Mouse (Mus musculus) hindlimb bud, embryonic 11.5 days (tissue): ENCODE results near the gene Cd38.

ENCODE experiments used
- DNase-seq: peaks from one replicate; pipeline ENCODE4 v3.0.0-alpha.2; 2012; ENCODE audit warnings: low read depth, low spot score; ENCODE audit errors: extremely low spot score

Cd38 gene

GRCm38 (mm10) chr5:43868253-43868652 is at the start of gene Cd38:
Gene Cd38 (plus strand): TSS chr5:43868553.
- no peak for DNase-seq

GRCm38 (mm10) chr5:43818695-43819094 is 49.7 kb upstream of the Cd38 start, which contains the start of gene Bst1:
Gene Bst1 (plus strand): TSS chr5:43818885.
- no peak for DNase-seq

GRCm38 (mm10) chr5:43820785-43821184 is 47.6 kb upstream of the Cd38 start:
- DNase-seq: no peak

- DNase-seq: no peak
These were observed 46.8 kb upstream of the Cd38 start, which contains the start of gene Fbxl5 for GRCm38 (mm10) chr5:43821538-43821937. Gene Fbxl5 (minus strand): TSS chr5:43821638.

GRCm38 (mm10) chr5:43822199-43822598 is 46.2 kb upstream of the Cd38 start:
- DNase-seq: no peak

DNA sequence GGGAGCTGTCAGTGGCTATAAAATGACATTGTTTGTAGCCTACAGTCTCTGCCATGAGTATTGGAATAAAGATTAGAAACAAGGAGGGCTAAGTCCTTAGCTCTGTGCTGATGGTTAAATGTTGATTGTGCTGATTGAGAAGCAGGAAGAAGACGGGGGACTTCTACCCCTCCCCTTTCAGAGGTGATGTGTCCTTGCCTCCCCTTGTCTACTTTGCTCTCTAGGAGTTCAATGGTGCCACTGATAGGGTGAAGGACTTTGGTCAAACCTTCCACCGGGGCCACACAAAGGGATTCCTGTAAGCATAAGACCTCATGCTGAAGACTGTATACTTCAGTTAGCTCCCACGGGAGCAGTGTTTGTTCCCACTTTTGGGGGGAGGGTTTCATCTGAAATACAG is 45.5 kb upstream of the Cd38 start:
- no peak for DNase-seq

GRCm38 (mm10) chr5:43824580-43824979 is 43.8 kb upstream of the Cd38 start:
- DNase-seq: no peak

DNA sequence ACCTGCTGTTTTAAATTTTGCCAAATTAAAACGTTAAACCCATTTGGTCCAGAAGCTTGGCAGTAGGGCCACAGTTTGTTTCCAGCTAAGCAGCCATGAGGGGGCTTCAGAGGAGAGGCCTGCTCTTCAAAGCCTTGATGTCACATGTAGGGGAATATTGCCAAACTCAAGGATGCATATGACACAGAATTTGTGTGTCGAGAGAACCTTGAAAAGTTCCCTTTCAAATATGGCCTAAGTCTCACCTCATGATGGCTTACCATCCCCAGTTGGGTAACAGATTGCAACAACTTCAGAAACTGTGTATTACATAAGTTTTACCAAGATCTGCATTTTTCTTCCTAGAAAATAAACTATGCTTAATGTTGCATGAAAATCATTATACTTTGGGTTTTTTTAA is 41.5 kb upstream of the Cd38 start:
- no peak for DNase-seq

- no peak for DNase-seq
These were observed 41.0 kb upstream of the Cd38 start for GRCm38 (mm10) chr5:43827366-43827765.

- no peak for DNase-seq
These were observed 31.8 kb upstream of the Cd38 start for GRCm38 (mm10) chr5:43836590-43836989.

DNA sequence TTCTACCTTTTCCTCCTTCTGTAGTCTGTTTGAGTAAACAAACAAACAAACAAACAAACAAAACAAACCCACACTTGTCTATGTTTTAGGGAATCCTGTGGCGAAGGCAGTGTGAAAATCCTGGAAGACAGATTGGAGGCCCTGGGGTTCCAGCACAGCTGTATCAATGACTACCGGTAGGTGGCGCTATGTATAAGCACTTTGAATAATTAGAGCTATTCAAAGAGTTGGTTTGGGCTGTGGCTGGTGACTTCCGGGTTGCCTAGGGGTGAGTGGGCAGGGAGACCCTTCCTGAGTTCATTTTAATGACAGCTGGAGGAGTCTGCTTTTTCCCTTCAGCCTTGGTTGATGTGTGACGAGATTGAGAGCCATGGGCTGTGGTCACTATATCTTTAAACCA is 31.0 kb upstream of the Cd38 start:
- peak; percentile 50 for DNase-seq

GRCm38 (mm10) chr5:43841144-43842010 is 27.0 kb upstream of the Cd38 start:
- peak; percentile 31 for DNase-seq

- DNase-seq: no peak
These were observed 26.4 kb upstream of the Cd38 start for GRCm38 (mm10) chr5:43842011-43842285.

DNA sequence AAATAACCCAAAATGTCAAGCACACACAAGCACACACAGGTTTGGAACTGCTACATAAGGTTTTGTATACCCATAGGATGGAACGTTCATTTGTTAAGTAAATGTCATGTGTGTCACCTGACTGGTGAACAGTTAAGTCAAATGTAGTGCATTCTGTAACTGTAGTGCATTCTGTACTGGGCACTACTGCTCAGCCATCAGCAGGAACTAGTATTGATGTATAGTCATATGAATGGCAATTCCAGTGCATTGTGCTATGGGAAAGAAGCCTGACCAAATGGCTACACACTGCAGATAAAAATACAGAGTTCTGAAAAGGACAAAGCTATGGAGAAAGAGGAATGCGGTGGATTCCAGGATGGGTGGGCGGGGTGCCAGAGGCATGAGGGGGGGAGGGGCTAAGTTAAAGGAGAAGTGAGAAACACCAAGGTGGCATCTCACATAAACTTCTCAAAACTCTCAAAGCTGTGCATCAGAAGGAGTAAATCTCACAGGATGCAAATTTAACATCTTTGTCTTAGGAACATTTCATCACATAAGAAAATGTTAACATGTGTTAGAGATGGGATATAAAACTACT is 25.7 kb upstream of the Cd38 start:
- no peak for DNase-seq

DNA sequence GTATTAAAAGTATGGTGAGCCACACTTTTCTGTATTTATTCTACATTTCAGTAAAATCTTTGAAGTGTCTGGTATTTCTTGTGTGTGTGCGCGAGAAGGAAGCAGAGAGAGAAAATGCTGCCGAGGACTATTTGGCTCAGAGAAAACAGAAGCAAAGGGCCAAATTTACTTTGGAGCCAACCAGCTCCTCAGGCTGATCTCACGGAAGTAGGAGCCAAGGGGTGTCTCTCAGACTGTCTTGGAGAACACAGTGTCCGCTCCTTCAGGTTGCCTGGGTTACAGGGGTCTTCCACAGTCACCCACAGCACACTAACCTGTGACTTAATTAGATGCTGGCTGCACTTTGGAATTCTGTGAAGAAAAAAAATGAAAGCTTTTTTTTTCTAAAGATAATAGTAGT is 23.3 kb upstream of the Cd38 start:
- DNase-seq: no peak

- no peak for DNase-seq
These were observed 22.7 kb upstream of the Cd38 start for GRCm38 (mm10) chr5:43845646-43846045.

- no peak for DNase-seq
These were observed 22.1 kb upstream of the Cd38 start for GRCm38 (mm10) chr5:43846227-43846626.

DNA sequence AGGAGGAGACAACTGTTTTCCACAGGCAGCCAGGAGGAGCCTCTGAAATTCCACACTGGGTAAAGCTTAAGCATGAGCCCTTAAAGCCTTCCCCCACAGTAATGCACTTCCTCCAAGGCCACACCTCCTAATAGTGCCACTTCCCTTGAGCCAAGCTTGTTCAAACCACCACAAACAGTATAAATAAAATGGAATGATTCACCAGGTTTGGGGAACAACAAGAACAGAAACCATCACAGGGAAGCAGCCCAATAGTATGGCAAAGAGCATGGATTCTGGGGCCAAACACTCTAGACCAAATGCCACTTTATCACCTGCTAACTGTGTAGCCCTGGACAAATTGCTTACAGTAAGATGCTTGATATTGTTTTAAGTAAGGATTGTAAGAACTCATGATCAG is 20.8 kb upstream of the Cd38 start:
- DNase-seq: no peak

GRCm38 (mm10) chr5:43848275-43848674 is 20.1 kb upstream of the Cd38 start:
- no peak for DNase-seq

GRCm38 (mm10) chr5:43853096-43853867 is 15.1 kb upstream of the Cd38 start:
- DNase-seq: no peak

GRCm38 (mm10) chr5:43853868-43854488 is 14.4 kb upstream of the Cd38 start:
- no peak for DNase-seq
